Mouse (Mus musculus) limb, embryonic 11.5 days (tissue): ENCODE results near the gene Gse1. TPM values are rescaled to one million over a fixed set of nuclear protein-coding genes. Genes with fewer than 3 reads are reported as not detected.

Experiments
- ATAC-seq: fragments of 200-750 bp; cut with Nextera tagmentation; 2 replicates; pipeline ENCODE4 v1.8.0; 2017; ENCODE audit warnings: low read depth; ENCODE audit not compliant: insufficient number of reproducible peaks, low FRiP score, low TSS enrichment
- DNase-seq: peaks from one replicate; pipeline ENCODE4 v3.0.0-alpha.2; 2015; ENCODE audit warnings: low spot score
- H3K27ac ChIP-seq: fragments of 300-500 bp; sonication (generic); replicated peaks from 2 replicates; pipeline ENCODE4 v1.5.1; 2014; ENCODE audit warnings: low read depth, mild to moderate bottlenecking, low read length
- H3K27me3 ChIP-seq: fragments of 300-500 bp; sonication (generic); 2 replicates; pipeline ENCODE4 v1.6.1; 2014; ENCODE audit warnings: mild to moderate bottlenecking, low read length, mixed read lengths; ENCODE audit not compliant: control insufficient read depth, insufficient read depth
- H3K36me3 ChIP-seq: fragments of 300-500 bp; sonication (generic); 2 replicates; pipeline ENCODE4 v1.6.1; 2014; ENCODE audit warnings: mild to moderate bottlenecking, low read length, moderate library complexity, mixed read lengths; ENCODE audit not compliant: control insufficient read depth, insufficient read depth
- H3K4me1 ChIP-seq: fragments of 300-500 bp; sonication (generic); 2 replicates; pipeline ENCODE4 v1.6.1; 2014; ENCODE audit warnings: low read length, mixed read lengths; ENCODE audit not compliant: control insufficient read depth, insufficient read depth
- H3K4me2 ChIP-seq: fragments of 300-500 bp; sonication (generic); 2 replicates; pipeline ENCODE4 v1.6.1; 2014; ENCODE audit warnings: low read depth, mild to moderate bottlenecking, moderate library complexity; ENCODE audit not compliant: severe bottlenecking
- H3K4me3 ChIP-seq: fragments of 300-500 bp; sonication (generic); 2 replicates; pipeline ENCODE4 v1.5.1; 2014; ENCODE audit warnings: low read depth, low read length
- H3K9ac ChIP-seq: fragments of 300-500 bp; sonication (generic); 2 replicates; pipeline ENCODE4 v1.6.1; 2014; ENCODE audit warnings: mild to moderate bottlenecking, low read length
- H3K9me3 ChIP-seq: fragments of 300-500 bp; sonication (generic); 2 replicates; pipeline ENCODE4 v1.6.1; 2016; ENCODE audit warnings: low read length; ENCODE audit not compliant: control insufficient read depth
- WGBS: fragments of 180-500 bp; shearing (Covaris S2); extraction: QIAGEN DNeasy Blood & Tissue Kit; methylation state at CpG from one replicate; pipeline ENCODE4 v1.1.7; 2014; 5-methylcytosine and 5-hydroxymethylcytosine counted together
- polyA plus RNA-seq: library from polyadenylated mRNA; unstranded; fragments of >200 nt; fragmentation: Nextera tagmentation; extraction: Ambion mirVana; gene quantifications from 2 replicates; pipeline ENCODE4 v1.2.1, GENCODE M21; 2014

Gene Gse1
- polyA plus RNA-seq, 1 experiment from 2014 or later = 6.6 TPM

DNA sequence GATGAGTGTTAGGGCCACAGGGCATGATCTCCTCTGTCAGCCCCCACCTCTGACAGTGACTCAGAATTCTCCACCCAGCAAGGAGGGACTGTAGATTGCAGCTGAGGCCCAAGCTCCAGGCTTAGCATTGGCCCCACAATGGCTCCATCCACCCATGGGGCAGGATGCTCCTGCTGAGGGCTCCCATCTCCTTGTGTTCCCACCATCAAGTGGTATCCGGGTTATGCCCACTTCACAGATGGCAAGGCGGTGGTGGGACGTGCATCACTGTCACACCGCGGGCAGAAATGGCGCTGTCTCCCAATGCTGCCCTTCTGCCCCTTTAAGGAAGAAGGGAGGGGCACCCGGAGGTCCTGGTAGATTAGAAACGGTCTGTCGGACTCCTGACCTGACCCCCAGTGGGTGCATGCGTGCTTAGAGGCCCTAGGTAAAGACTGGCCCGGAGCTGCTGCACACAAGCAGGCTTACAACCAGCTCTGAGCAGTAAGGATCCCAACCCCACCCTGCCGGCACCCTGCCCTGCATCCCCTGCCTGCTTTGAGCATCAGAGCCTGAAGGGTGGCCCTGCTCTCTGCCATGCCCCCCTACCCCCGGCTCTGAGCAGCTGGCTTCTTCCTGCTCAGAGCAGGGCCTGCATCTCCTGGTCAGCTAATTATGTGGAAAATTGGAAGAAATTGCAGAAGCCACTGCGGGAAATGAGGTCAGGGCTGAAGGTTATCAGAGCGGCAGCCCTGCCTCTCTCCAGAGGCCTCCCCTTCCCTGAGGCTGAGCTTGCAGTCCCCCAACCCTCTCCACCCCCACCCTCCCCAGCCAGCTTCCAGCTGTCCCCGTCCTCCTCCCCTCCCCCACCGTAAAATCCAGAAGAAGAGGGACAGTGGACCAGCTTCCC is 67.0 kb downstream of the Gse1 start:
- peak overlapping the region; percentile 43 for H3K9ac ChIP-seq
- H3K27ac ChIP-seq = peak overlapping the region; percentile 30; the same call in 1 of the 2 replicates
- ATAC-seq = no peak
- peak overlapping the region; percentile 24; the same call in 1 of the 2 replicates for H3K4me2 ChIP-seq
- no peak overlapping the region for H3K4me3 ChIP-seq
- H3K9me3 ChIP-seq = no peaks in the 10 kb centered on the region
- H3K4me1 ChIP-seq = peaks cover 89% of the 10 kb centered on the region
- H3K36me3 ChIP-seq = no peaks in the 10 kb centered on the region; the same call in 1 of the 2 replicates
- WGBS = 18% methylated on average over 17 of the region's 17 CpGs
- no peaks in the 10 kb centered on the region for H3K27me3 ChIP-seq
- DNase-seq = no peak

DNA sequence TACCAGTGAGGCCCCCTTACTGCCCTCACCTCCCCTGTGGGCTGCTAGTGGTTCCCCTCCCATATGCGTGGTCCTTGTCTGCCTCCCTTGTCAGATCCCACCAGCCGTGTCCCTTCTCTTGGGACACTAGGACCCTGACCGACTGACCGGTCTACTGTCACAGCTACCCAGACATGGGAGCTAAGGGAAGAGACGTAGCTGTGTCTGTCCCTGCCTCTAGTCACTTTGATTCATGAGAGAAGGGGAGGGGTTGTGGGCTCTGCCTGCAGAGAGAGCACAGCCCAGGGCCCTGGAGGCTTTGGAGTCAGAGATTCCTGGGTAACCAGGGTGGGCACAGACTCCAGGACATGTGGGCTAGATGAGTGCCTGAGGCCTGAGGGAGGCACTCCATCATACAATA is 68.7 kb downstream of the Gse1 start:
- no peak overlapping the region for H3K9ac ChIP-seq
- no peaks in the 10 kb centered on the region for H3K27me3 ChIP-seq
- H3K9me3 ChIP-seq = no peaks in the 10 kb centered on the region
- ATAC-seq (no peak), DNase-seq (no peak)
- no peak overlapping the region for H3K4me3 ChIP-seq
- H3K27ac ChIP-seq = peak overlapping the region; percentile 10; the same call in 1 of the 2 replicates
- H3K4me1 ChIP-seq = peaks cover 86% of the 10 kb centered on the region
- no peaks in the 10 kb centered on the region; the same call in 1 of the 2 replicates for H3K36me3 ChIP-seq
- no peak overlapping the region for H3K4me2 ChIP-seq
- WGBS = 22% methylated on average over 5 of the region's 5 CpGs

DNA sequence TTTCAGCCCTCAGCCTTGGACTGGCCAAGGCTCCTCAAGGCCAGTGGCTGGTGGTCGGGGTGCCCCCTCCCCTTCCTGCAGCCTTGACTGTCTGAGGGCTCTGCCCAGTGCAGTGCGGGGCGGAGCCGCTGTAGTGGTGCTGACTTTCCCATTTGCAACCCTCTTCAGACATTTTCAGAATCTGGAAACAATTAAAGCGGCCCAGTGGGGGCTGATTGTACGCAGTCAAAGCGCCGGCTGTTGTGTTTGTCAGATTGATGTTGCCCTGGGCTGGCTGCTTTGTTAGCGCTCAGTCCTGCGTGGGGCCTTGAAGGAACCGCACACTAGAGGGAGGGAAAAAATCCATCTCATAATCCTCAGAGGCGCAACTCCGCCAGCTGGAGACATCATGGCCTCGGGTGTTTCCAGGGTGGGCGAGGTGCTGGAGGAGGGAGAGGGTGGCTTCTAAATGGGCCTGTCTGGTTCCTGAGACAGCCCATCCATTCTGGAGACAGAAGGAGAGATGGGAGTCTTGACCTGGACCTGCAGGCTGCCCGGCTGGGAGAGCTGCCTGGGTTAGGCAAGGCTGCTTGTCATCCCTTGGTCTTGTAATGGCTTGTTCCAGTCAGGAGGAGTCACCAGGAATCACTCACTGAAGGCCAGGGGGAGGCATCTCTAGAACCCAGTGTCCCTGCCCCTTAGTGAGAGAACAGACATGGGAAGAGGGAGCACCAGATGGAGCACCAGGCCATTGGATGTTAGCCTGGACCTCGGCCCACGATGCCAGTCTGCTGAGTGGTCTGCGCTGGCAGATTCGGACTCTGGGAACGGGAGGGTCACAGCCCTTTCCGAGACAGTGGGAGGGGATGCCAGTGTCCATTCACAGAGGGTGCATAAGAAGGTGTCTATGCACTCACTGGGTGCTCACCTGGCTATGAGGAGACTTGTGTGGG is 70.6 kb downstream of the Gse1 start:
- peak; percentile 89 for DNase-seq

DNA sequence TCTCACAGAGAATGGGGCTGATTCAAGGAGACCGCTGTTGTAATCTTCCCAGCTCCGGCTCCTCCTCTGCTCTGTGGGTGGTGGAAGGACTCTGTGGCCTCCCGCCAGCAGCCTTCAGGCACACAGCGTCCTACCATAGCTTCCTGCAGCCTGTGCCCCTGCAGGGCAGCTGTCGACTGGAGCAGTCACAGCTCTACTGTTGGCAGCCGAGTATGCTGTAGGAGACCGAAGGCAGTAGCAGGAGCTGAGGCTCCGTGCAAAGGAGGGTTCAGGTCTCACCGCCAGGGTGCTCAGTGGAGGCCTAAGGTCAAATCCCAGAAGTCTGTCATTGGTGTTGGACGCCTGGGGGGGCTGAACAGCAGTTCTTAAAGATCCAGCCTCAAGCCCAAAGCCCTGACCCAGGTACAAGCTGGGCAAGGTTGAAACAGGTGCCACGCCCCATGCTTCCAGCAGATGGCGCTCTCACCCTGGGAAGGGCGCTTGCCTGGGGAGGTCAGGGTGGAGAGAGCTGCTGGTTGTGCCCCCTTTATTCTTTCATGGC is 72.4 kb downstream of the Gse1 start:
- no peak for ATAC-seq
- Histone ChIP-seq H3K9me3 (no peaks in the 10 kb centered on the region), H3K36me3 (no peaks in the 10 kb centered on the region), H3K4me1 (peaks cover 64% of the 10 kb centered on the region), H3K27ac (no peak overlapping the region), H3K27me3 (no peaks in the 10 kb centered on the region), H3K4me2 (peak overlapping the region; percentile 25), H3K9ac (peak overlapping the region; percentile 13; the same call in 1 of the 2 replicates), H3K4me3 (no peak overlapping the region)
- peak; percentile 88 for DNase-seq
- WGBS = 9% methylated on average over 13 of the region's 13 CpGs

More for the DNA sequence above, 70.6 kb downstream of the Gse1 start:
- H3K27me3 ChIP-seq = no peaks in the 10 kb centered on the region
- peaks cover 71% of the 10 kb centered on the region for H3K4me1 ChIP-seq
- WGBS = 28% methylated on average over 22 of the region's 22 CpGs
- ATAC-seq = peak; percentile 75
- H3K27ac ChIP-seq = peak overlapping the region; percentile 83
- no peak overlapping the region; the same call in 1 of the 2 replicates for H3K9ac ChIP-seq
- peak overlapping the region; percentile 12; the same call in 1 of the 2 replicates for H3K4me2 ChIP-seq
- no peaks in the 10 kb centered on the region for H3K36me3 ChIP-seq
- no peaks in the 10 kb centered on the region for H3K9me3 ChIP-seq
- no peak overlapping the region for H3K4me3 ChIP-seq

DNA sequence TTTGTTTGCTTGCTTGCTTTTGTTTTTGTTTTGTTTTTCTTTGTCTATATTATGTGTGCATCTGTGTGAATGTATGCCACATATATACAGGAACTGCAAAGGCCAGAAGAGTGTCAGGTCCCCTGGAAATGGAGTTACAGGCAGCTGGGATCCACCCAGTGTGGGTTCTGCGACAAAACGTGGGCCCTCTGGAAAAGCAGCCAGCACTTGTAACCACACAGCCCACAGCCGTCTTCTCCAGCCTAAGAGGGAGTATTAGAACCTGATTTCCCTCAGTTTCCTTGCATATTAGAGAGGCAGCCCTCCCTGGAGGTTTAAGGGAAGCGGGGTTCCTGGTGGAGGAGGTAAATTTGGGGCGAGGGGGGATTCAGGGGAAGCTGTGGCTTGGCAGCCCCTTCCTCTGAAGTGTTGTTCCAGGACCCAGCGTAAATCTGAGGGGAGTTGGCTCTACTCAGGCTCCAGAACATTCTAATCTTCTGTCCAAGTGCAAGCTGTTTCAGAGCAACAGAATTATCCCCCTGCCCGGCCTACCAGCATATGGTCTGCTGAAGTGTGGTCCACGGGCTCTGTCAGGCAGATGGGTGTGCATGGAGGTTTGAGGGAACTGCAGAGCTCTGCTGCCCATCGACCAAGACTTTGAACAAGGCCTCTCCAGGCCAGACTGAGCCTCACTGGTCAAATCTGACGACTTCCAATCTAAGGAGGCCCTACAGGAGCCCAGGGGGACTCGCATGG is 74.9 kb downstream of the Gse1 start:
- Histone ChIP-seq H3K4me3 (no peak overlapping the region), H3K4me2 (no peak overlapping the region), H3K9ac (no peak overlapping the region), H3K27me3 (no peaks in the 10 kb centered on the region), H3K36me3 (no peaks in the 10 kb centered on the region), H3K9me3 (no peaks in the 10 kb centered on the region), H3K4me1 (peaks cover 50% of the 10 kb centered on the region), H3K27ac (peak overlapping the region; percentile 61; the same call in 1 of the 2 replicates)
- 66% methylated on average over 11 of the region's 11 CpGs for WGBS
- DNase-seq = no peak
- no peak for ATAC-seq

DNA sequence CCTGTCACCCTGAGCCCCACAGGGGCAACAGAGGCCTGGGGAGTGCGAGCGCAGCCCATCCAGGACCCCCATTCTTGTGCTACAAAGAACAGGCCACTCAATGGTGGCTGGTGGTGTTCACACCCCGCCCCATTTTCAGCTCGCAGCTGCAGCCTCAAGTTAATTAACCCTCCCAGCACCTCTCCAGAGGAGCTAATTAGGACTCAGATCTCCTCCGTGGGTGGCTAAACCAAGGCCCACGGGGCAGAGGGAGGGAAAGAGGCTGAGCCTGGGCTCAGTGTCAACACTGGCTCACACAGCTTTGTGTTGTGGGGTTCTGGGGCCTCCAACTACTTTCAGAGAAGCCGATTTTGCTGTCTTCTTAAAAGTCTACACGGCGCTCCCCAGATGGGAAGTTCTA is 75.8 kb downstream of the Gse1 start:
- peaks cover 50% of the 10 kb centered on the region for H3K4me1 ChIP-seq
- no peak overlapping the region for H3K4me2 ChIP-seq
- H3K27ac ChIP-seq = peak overlapping the region; percentile 61
- WGBS = 37% methylated on average over 9 of the region's 9 CpGs
- no peaks in the 10 kb centered on the region for H3K36me3 ChIP-seq
- H3K9ac ChIP-seq = peak overlapping the region; percentile 9; the same call in 1 of the 2 replicates
- H3K27me3 ChIP-seq = no peaks in the 10 kb centered on the region
- ATAC-seq (no peak), DNase-seq (no peak)
- no peak overlapping the region for H3K4me3 ChIP-seq
- no peaks in the 10 kb centered on the region for H3K9me3 ChIP-seq

DNA sequence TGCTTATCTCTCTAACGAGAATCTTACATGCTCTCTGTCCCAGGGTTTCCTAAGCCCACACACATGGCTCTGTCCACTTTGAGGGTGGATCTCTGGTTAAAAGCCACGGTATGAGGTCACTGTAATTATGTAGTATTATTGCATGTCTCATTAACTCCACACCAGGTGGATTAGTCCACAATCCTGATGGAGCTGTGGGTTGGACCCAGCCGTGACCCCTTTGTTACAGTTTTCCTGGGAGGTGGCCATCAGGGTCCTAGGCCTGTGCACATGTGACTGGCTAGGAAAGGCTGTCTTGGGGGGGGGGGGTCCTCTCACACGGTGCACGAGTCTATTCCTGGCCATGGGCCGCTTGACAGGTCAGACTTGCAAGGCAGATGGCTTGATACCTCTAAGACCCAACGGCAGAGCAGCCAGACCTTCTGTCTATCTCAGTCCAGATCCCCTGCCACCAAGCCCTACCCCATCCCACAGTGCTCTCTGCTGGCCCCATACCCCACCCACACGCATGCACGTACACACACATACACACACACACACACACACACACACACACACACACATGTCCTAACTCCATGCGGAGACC is 77.6 kb downstream of the Gse1 start:
- Histone ChIP-seq H3K4me1 (peaks cover 43% of the 10 kb centered on the region), H3K4me3 (no peak overlapping the region), H3K27me3 (0 out of 2 replicates have a peak, but pooled peaks cover 2% of the 10 kb centered on the region), H3K27ac (no peak overlapping the region), H3K4me2 (no peak overlapping the region), H3K9ac (no peak overlapping the region), H3K36me3 (no peaks in the 10 kb centered on the region), H3K9me3 (no peaks in the 10 kb centered on the region)
- ATAC-seq (no peak), DNase-seq (no peak)
- 79% methylated on average over 10 of the region's 10 CpGs for WGBS
